Mouse (Mus musculus) cerebellum, adult 2 months (tissue): ENCODE results near the gene Gpatch4.

Source experiments
- CTCF ChIP-seq: fragments of 200-500 bp; IDR thresholded peaks from 2 replicates; pipeline ENCODE4 v1.5.1; 2011; ENCODE audit warnings: low read depth, mild to moderate bottlenecking, control low read depth, low read length, moderate library complexity, borderline replicate concordance; ENCODE audit not compliant: insufficient read depth
- POLR2A ChIP-seq: fragments of 200-500 bp; IDR thresholded peaks from 2 replicates; pipeline ENCODE4 v1.6.1; 2011; ENCODE audit warnings: low read length, control low read depth, borderline replicate concordance; ENCODE audit not compliant: insufficient read depth

GRCm38 (mm10) chr3:87996401-87996800 is 46.5 kb upstream of the Gpatch4 start:
- no peak for TF ChIP-seq CTCF
- no peak for TF ChIP-seq POLR2A
